Mouse (Mus musculus) embryo, embryonic 11.5 days (tissue): Measurements from ENCODE around the gene Chil4.
"Not testable (repeated sequence)": the region's sequence is repeated elsewhere in the genome, so short reads cannot be mapped to it uniquely, and the experiment has no call there.

Source experiments
- DNase-seq: peaks from one replicate; pipeline ENCODE4 v3.0.0-alpha.2; 2012; ENCODE audit warnings: low read depth, low spot score

Chil4 gene

DNA sequence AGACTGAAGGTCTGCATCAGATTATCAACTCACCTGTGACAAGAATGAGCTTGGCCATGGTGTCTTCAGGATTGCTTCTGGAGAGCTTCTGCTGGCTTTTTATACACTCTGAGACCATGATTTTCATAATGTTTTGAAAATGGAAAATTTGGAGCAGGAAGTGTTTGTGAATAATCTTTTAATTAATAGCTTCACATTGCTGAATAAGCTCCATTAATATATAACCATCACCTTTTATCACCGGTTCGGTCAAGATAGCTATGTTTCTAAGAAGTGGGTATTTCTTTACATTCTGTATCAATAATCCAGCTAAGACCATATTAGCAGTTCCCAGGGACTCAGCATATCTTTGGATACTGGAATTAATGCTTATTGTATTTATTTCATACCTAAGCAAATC lies at the start of gene Chil4:
Gene Chil4 (minus strand): TSS at position 101 of the 400 bp plus-strand sequence.
- no peak for DNase-seq

GRCm38 (mm10) chr3:106265854-106266253 lies 46.5 kb upstream of the Chil4 start:
- no peak for DNase-seq

DNA sequence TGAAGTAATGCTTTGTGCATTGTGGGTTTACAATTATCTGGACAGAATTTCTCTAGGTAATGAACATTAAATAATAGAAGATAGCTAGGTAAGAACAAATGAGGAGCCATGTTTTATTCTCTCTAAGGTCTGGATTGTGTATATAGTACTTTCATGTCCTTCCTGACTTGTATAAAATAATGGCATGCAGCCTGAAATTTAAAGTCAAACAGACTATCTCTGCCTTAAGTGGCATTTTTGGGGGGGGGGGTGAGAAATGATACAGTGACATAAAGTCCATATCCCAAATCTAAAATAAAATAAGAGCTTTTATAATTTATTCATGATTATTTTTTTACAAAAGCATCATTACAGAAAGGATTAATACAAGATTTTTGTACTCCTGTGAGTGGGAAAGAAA lies 45.5 kb upstream of the Chil4 start:
- no peak for DNase-seq

GRCm38 (mm10) chr3:106257076-106257475 lies 37.8 kb upstream of the Chil4 start:
- not testable (repeated sequence) for DNase-seq

DNA sequence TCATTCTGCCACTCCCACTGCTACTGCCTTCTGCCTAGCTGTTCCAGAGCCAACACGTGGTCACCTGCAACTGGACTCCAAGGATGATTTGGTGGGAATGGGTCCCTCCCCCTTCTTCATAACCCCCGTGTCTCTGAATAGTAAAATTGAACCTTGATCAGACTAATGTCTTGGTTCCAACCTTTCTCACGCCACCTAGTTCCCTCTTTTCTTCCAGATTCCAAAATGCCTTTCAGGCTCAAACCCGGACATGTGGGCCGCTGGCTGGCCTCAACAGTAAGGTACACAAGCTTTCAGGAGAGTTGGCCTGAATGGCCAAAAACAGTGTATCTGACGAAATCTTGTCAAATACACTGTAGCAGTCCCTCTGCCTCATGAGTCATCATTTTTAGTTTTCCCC lies 33.4 kb upstream of the Chil4 start:
- no peak for DNase-seq

DNA sequence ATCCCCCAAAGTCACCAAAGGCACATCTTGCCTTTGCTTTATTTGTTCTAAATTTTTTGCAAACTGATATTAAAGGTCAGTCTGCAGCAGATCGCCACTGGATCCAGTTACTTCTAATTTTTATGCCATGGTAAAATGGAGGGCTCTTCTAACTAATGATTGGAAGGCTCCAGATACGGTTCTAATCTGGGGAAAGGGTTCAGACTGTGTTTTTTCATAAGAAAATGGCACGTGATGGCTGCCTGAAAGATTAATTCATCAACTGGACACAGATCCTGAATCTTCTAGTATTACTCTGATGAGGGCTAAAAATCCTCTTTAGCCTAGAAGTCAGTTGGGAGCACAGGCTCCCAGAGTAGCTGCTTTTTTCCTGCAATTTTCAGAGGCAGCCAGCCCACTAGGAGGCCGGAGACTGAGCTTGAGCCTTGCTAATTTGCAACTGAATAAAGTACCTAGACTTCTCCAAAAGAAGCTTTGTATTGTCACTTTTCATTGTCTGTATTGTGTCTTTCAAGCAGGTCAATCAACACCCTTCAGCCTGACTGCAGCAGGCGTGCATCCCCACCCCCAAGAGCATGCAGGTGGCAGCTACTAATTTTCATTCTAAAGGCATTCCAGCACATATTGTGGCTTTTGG lies 31.6 kb upstream of the Chil4 start:
- not testable (repeated sequence) for DNase-seq

- not testable (repeated sequence) for DNase-seq
Measured at GRCm38 (mm10) chr3:106247369-106247768, 28.1 kb upstream of the Chil4 start.

GRCm38 (mm10) chr3:106240210-106240609 lies 20.9 kb upstream of the Chil4 start:
- DNase-seq = not testable (repeated sequence)

DNA sequence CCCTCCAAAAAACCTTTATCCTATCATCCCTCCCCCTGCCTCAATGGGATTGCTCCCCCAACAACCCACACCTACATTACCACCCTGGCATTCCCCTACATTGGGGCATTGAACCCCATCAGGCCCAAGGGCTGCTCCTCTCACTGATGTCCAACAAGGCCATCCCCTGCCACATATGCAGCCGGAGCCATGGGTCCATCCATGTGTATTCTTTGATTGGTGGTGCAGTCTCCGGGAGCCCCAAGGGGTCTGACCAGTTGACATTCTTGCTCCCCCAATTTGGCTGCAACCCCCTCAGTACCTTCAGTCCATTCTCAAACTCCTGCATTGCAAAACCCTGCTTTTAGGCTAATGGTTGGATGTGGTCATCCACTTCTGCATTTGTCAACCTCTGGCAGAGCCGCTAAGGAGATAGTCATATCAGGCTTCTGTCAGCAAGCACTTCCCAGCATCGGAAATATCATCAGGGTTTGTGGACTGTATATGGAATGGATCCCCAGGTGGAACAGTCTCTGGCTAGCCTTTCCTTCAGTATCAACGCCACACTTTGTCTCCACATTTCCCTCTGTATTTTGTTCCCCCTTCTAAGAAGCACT lies 20.0 kb upstream of the Chil4 start:
- DNase-seq = no peak

GRCm38 (mm10) chr3:106223391-106223790 lies 4.1 kb upstream of the Chil4 start:
- not testable (repeated sequence) for DNase-seq

- no peak for DNase-seq
Measured at GRCm38 (mm10) chr3:106221625-106222265, 2.4 kb upstream of the Chil4 start.

DNA sequence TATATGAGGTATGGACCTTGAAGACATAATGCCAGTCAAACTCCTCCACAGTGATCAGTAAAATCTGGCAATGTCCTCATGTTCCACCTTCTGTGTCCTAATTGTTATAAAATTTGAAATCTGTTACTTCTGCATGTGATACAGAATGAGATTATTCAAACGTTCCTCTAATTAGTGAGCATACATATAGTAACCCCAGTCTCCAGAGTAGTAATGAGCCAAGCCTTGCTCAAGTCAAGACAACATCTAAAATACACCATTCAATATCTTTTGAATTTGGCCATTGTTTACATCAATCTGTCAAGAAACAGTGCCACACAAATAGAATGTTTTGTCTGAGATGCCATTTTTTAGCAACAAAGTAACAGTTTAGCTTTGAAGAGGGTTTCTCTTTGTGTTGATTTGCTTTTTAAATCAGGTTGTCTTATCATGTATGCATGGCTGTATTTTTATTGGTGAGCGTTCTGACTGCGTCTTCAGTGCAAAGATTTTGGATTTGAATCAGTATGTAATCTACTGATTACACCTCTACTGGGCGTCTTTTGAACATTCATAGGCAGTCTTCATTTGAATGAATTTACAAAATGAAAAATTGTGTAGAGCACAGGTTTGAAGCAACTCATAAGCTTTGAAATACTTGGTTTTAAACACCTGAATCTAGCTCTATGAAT lies 888 bp downstream of the Chil4 start:
- DNase-seq = not testable (repeated sequence)

DNA sequence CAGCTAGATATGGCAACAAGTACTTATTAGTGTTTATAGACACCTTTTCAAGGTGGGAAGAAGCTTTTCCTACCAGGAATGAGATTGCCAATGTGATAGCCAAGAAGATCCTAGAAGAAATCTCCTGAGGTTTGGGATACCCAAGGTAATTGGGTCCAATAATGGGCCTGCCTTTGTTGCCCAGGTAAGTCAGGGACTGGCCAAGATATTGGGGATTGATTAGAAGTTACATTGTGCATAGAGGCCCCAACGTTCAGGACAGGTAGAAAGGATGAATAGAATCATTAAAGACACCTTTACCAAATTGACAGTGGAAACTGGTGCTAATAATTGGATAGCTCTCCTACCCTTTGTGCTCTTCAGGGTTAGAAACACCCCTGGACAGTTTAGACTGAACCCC lies 21.3 kb downstream of the Chil4 start:
- DNase-seq = not testable (repeated sequence)

DNA sequence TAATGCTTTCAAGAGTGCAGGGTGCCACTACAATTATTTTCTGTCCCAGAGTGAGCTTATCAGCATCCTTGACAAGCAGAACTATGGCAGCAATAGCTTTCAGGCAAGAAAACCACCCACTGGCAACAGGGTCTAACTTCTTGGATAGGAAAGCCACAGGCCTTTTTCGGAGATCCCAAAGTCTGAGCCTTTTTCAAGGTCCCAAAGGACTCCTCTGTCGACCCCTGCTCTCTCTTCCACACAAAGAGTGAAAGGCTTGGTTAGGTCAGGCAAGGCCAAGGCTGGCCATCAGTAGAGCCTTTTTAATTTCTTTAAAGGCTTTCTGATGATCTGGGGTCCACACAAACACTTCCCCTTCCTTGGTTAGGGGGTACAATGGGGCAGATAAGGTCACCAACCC lies 22.1 kb downstream of the Chil4 start:
- not testable (repeated sequence) for DNase-seq

- DNase-seq = no peak
Measured at GRCm38 (mm10) chr3:106196276-106196675, 23.0 kb downstream of the Chil4 start.

GRCm38 (mm10) chr3:106195486-106195885 lies 23.8 kb downstream of the Chil4 start:
- no peak for DNase-seq

GRCm38 (mm10) chr3:106187991-106188390 lies 31.3 kb downstream of the Chil4 start:
- DNase-seq = no peak

GRCm38 (mm10) chr3:106177509-106178189 lies 41.7 kb downstream of the Chil4 start:
- no peak for DNase-seq

DNA sequence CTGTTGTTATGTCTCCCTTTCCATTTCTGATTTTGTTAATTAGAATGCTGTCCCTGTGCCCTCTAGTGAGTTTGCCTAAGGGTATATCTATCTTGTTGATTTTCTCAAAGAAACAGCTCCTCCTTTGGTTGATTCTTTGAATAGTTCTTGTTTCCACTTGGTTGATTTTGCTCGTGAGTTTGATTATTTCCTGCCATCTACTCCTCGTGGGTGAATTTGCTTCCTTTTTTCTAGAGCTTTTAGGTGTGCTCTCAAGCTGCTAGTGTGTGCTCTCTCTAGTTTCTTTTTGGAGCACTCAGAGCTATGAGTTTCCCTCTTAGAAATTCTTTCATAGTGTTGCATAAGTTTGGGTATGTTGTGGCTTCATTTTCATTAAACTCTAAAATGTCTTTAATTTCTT lies 44.3 kb downstream of the Chil4 start:
- not testable (repeated sequence) for DNase-seq

- not testable (repeated sequence) for DNase-seq
Measured at GRCm38 (mm10) chr3:106172506-106172905, 46.8 kb downstream of the Chil4 start.

DNA sequence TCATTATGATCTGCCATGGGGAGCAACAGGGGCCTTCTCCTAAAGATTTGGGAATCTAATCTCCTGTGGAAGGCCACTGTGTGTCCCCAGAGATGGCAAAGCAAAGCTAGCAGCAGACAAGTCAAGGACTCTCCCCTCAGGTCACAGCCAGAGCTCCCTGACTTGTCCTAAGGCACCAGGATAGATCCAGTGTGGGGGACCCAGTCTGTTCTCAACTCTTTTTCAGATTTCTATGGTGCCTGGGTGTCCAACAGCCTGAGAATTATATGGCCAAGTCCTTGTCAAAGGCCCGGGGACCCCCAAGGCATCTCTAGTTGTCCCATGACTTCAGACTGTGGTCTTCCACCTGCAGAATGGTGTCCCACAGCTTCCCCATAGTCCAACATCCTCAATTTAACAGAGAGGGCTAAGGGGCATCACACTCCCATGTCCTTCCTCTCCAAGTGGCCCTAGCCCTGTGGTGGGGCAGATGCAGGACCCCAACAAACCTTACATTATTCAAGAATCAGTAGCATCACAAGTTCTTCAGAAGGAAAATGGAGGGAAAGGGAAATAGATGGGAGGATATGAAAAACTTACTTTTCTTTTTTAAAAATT lies 48.1 kb downstream of the Chil4 start:
- no peak for DNase-seq
